8 mouse cellular contexts compared by ENCODE assay signal in genomic region chr9:40414904-40415766, GRCm38 (mm10).
A peak's percentile ranks its signal among the peaks of the same experiment; 100 is the strongest.
DNase-seq lines count a peak whose midpoint lies in the region; ATAC-seq and TF ChIP-seq lines count a peak whose summit lies in the region.

No protein-coding gene starts in this region.

- peak; percentile 42 for TF ChIP-seq EP300 in lung, postnatal 0 days (IDR thresholded peaks at IDR 0.05)

- POLR2A ChIA-PET in Patski (lab: Charles Lee) = no interaction called here

- no peak for TF ChIP-seq POLR2A in cerebellum, adult 2 months (IDR thresholded peaks at IDR 0.05; ENCODE audit: borderline replicate concordance, insufficient read depth, low read length)

- peak overlapping the region; percentile 44; the same call in 1 of the 2 replicates for H3K27ac ChIP-seq in cerebellum, adult 2 months (ENCODE audit: insufficient read depth, low read length)
- H3K27ac ChIP-seq in forebrain, embryonic 15.5 days (replicated peaks) = peak overlapping the region; percentile 72
- H3K27ac ChIP-seq in hindbrain, embryonic 12.5 days = peak overlapping the region; percentile 60; the same call in 1 of the 2 replicates
- no peak overlapping the region for H3K27ac ChIP-seq in lung, postnatal 0 days (ENCODE audit: low read length)

- peak overlapping the region; percentile 78 for H3K4me3 ChIP-seq in cerebellum, adult 2 months (replicated peaks; ENCODE audit: insufficient read depth, low read depth, low read length)
- peak overlapping the region; percentile 66 for H3K4me3 ChIP-seq in forebrain, embryonic 15.5 days
- peak overlapping the region; percentile 60 for H3K4me3 ChIP-seq in hindbrain, embryonic 12.5 days
- H3K4me3 ChIP-seq in lung, postnatal 0 days (ENCODE audit: low read depth, low read length) = peak overlapping the region; percentile 60

- 31% methylated on average over 18 of the region's 18 CpGs for WGBS in cerebellum, adult 2 months
- WGBS in forebrain, embryonic 15.5 days = 34% methylated on average over 18 of the region's 18 CpGs
- whole genome bisulfite sequencing in hindbrain, embryonic 12.5 days = 34% methylated on average over 18 of the region's 18 CpGs
- WGBS in lung, postnatal 0 days = 32% methylated on average over 18 of the region's 18 CpGs

- H3K4me2 ChIP-seq in forebrain, embryonic 15.5 days (replicated peaks) = peak overlapping the region; percentile 91
- H3K4me2 ChIP-seq in hindbrain, embryonic 12.5 days (replicated peaks) = peak overlapping the region; percentile 96
- H3K4me2 ChIP-seq in lung, postnatal 0 days (replicated peaks; ENCODE audit: low read depth, low read length) = peak overlapping the region; percentile 93

- ATAC-seq in Patski = peak; percentile 68
- ATAC-seq in forebrain, embryonic 15.5 days (replicated peaks) = peak; percentile 66
- ATAC-seq in hindbrain, embryonic 12.5 days (ENCODE audit: low FRiP score) = peak; percentile 61
- ATAC-seq in lung, postnatal 0 days = peak; percentile 67

- no peaks in the 10 kb centered on the region for H3K36me3 ChIP-seq in forebrain, embryonic 15.5 days
- no peaks in the 10 kb centered on the region for H3K36me3 ChIP-seq in hindbrain, embryonic 12.5 days
- no peaks in the 10 kb centered on the region for H3K36me3 ChIP-seq in lung, postnatal 0 days (ENCODE audit: insufficient read depth, low read length)

- DNase-seq in Patski (ENCODE audit: low read depth, low spot score) = no peak
- DNase-seq in cerebellum, adult 2 months = peak in 1 of 2 experiments; percentile 85
- DNase-seq in layer of hippocampus, adult 9-10 months (ENCODE audit: low spot score) = peak; percentile 94
- DNase-seq in lung, postnatal 0 days (ENCODE audit: low spot score) = peak; percentile 95
- peak; percentile 76 for DNase-seq in retina, adult 2 months (ENCODE audit: low read depth, low spot score)
- DNase-seq in ovary, postnatal 36 days (ENCODE audit: low spot score) = no peak

- H3K9me3 ChIP-seq in forebrain, embryonic 15.5 days = no peaks in the 10 kb centered on the region
- H3K9me3 ChIP-seq in hindbrain, embryonic 12.5 days (replicated peaks) = no peaks in the 10 kb centered on the region
- H3K9me3 ChIP-seq in lung, postnatal 0 days (ENCODE audit: low read length) = no peaks in the 10 kb centered on the region

- H3K27me3 ChIP-seq in Patski = no peaks in the 10 kb centered on the region
- H3K27me3 ChIP-seq in cerebellum, adult 2 months (ENCODE audit: control insufficient read depth, insufficient read depth, low read length) = no peaks in the 10 kb centered on the region
- no peaks in the 10 kb centered on the region for H3K27me3 ChIP-seq in forebrain, embryonic 15.5 days
- no peaks in the 10 kb centered on the region for H3K27me3 ChIP-seq in hindbrain, embryonic 12.5 days
- H3K27me3 ChIP-seq in lung, postnatal 0 days (replicated peaks; ENCODE audit: insufficient read depth, low read length) = no peaks in the 10 kb centered on the region

- in situ Hi-C loops in Patski (cut with MboI; ENCODE audit: low pct_unique_long_range_greater_than_20kb) = loop anchor here (5.0 to 25.0 kb wide), 3 partner anchors 62 to 322 kb away; no protein-coding TSS in a partner anchor

- CTCF ChIA-PET in Patski (lab: Charles Lee) = interaction anchor here (0.8 to 1.8 kb wide), 8 partner anchors 10 to 81 kb away, joined by 3 to 18 read pairs (median 3); no protein-coding TSS in a partner anchor

- H3K9ac ChIP-seq in forebrain, embryonic 15.5 days (replicated peaks) = peak overlapping the region; percentile 72
- peak overlapping the region; percentile 77 for H3K9ac ChIP-seq in hindbrain, embryonic 12.5 days
- H3K9ac ChIP-seq in lung, postnatal 0 days (replicated peaks; ENCODE audit: low read depth) = peak overlapping the region; percentile 54

- TF ChIP-seq CTCF in Patski (IDR thresholded peaks at IDR 0.05) = peak; percentile 65
- TF ChIP-seq CTCF in cerebellum, adult 2 months (IDR thresholded peaks at IDR 0.05; ENCODE audit: borderline replicate concordance, insufficient read depth, low read depth, low read length) = peak; percentile 67; the same call in 1 of the 2 replicates
- TF ChIP-seq CTCF in lung, postnatal 0 days (IDR thresholded peaks at IDR 0.05) = peak; percentile 90

- peaks cover 9% of the 10 kb centered on the region for H3K4me1 ChIP-seq in cerebellum, adult 2 months (ENCODE audit: control insufficient read depth, insufficient read depth, low read length)
- peaks cover 5% of the 10 kb centered on the region; the same call in 1 of the 2 replicates for H3K4me1 ChIP-seq in forebrain, embryonic 15.5 days
- H3K4me1 ChIP-seq in hindbrain, embryonic 12.5 days = no peaks in the 10 kb centered on the region
- H3K4me1 ChIP-seq in lung, postnatal 0 days (ENCODE audit: insufficient read depth, low read depth, low read length) = no peaks in the 10 kb centered on the region

Comparison
In these comparisons a context has a peak if more than half of its experiments do, and no peak if none do; other contexts are left out.
1. DNase-seq: peak in layer of hippocampus, adult 9-10 months (single experiment), lung, postnatal 0 days (single experiment) and retina, adult 2 months (single experiment); none in Patski (single experiment) and ovary, postnatal 36 days (single experiment).
2. Peak in every context shown above with its lines, with median percentiles within 50 percentile points of each other: ATAC-seq, CTCF ChIP-seq, H3K4me3 ChIP-seq, H3K4me2 ChIP-seq and H3K9ac ChIP-seq.